Mouse (Mus musculus) thymus, postnatal 25 days (tissue): Measurements from ENCODE around the gene B3gnt2.
A peak's percentile ranks its signal among the peaks of the same experiment; 100 is the strongest.

ENCODE experiments used
- DNase-seq: peaks from one replicate; pipeline ENCODE4 v3.0.0; 2022

The B3gnt2 gene

GRCm38 (mm10) chr11:22813427-22813826 is 47.3 kb downstream of the B3gnt2 start:
- no peak for DNase-seq

- no peak for DNase-seq
These were observed 49.3 kb downstream of the B3gnt2 start for GRCm38 (mm10) chr11:22811413-22811812.

- peak; percentile 49 for DNase-seq
These were observed 51.2 kb downstream of the B3gnt2 start for GRCm38 (mm10) chr11:22809465-22810096.

- no peak for DNase-seq
These were observed 52.7 kb downstream of the B3gnt2 start for GRCm38 (mm10) chr11:22808040-22808439.

GRCm38 (mm10) chr11:22805171-22805570 is 55.6 kb downstream of the B3gnt2 start:
- DNase-seq: no peak

- DNase-seq: peak; percentile 41
These were observed 60.8 kb downstream of the B3gnt2 start for GRCm38 (mm10) chr11:22799987-22800424.

GRCm38 (mm10) chr11:22798916-22799315 is 61.8 kb downstream of the B3gnt2 start:
- no peak for DNase-seq

- DNase-seq: peak; percentile 0
These were observed 66.0 kb downstream of the B3gnt2 start for GRCm38 (mm10) chr11:22794734-22795133.

GRCm38 (mm10) chr11:22793881-22794203 is 66.9 kb downstream of the B3gnt2 start:
- DNase-seq: peak; percentile 0

- peak; percentile 0 for DNase-seq
These were observed 67.4 kb downstream of the B3gnt2 start for GRCm38 (mm10) chr11:22793176-22793880.

- no peak for DNase-seq
These were observed 68.6 kb downstream of the B3gnt2 start for GRCm38 (mm10) chr11:22792149-22792548.

- no peak for DNase-seq
These were observed 69.0 kb downstream of the B3gnt2 start for GRCm38 (mm10) chr11:22791726-22792125.

GRCm38 (mm10) chr11:22787833-22788232 is 72.9 kb downstream of the B3gnt2 start:
- DNase-seq: peak; percentile 0

- peak; percentile 0 for DNase-seq
These were observed 76.3 kb downstream of the B3gnt2 start for GRCm38 (mm10) chr11:22784477-22784876.

GRCm38 (mm10) chr11:22782705-22783124 is 78.0 kb downstream of the B3gnt2 start:
- DNase-seq: peak; percentile 78

GRCm38 (mm10) chr11:22781190-22781589 is 79.6 kb downstream of the B3gnt2 start:
- no peak for DNase-seq

GRCm38 (mm10) chr11:22780761-22781160 is 80.0 kb downstream of the B3gnt2 start:
- no peak for DNase-seq

GRCm38 (mm10) chr11:22779821-22780551 is 80.8 kb downstream of the B3gnt2 start:
- no peak for DNase-seq

- DNase-seq: no peak
These were observed 82.2 kb downstream of the B3gnt2 start for GRCm38 (mm10) chr11:22778596-22778995.

GRCm38 (mm10) chr11:22777531-22777930 is 83.2 kb downstream of the B3gnt2 start:
- DNase-seq: peak; percentile 67

GRCm38 (mm10) chr11:22774821-22775220 is 85.9 kb downstream of the B3gnt2 start:
- DNase-seq: no peak

- no peak for DNase-seq
These were observed 94.5 kb downstream of the B3gnt2 start for GRCm38 (mm10) chr11:22766238-22766637.

- DNase-seq: no peak
These were observed 95.3 kb downstream of the B3gnt2 start for GRCm38 (mm10) chr11:22765425-22765824.
